Mouse (Mus musculus): Measurements from ENCODE around the gene Tmem98.
A peak's percentile ranks its signal among the peaks of the same experiment; 100 is the strongest.

The Tmem98 gene

DNA sequence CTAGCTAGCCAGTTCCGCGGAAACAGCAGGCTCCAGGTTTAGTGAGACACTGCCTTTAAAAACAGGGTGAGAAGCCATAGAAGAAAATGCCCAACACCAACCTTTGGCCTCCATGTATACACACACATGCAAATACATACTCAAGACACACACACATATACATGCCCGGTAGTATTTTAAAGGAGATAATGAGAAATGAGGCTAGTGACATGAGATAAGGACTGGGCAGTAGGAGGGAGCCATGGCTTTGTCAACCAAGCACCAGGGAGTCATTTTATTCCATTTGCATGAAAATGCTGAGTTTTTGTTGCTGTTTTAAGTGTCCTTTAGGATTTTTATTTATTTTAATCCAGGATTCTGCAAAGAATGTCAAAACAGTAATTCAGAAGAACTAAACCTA, 19.6 kb upstream of the Tmem98 start:
- DNase-seq (ENCODE audit: low read depth, low spot score) = no peak

DNA sequence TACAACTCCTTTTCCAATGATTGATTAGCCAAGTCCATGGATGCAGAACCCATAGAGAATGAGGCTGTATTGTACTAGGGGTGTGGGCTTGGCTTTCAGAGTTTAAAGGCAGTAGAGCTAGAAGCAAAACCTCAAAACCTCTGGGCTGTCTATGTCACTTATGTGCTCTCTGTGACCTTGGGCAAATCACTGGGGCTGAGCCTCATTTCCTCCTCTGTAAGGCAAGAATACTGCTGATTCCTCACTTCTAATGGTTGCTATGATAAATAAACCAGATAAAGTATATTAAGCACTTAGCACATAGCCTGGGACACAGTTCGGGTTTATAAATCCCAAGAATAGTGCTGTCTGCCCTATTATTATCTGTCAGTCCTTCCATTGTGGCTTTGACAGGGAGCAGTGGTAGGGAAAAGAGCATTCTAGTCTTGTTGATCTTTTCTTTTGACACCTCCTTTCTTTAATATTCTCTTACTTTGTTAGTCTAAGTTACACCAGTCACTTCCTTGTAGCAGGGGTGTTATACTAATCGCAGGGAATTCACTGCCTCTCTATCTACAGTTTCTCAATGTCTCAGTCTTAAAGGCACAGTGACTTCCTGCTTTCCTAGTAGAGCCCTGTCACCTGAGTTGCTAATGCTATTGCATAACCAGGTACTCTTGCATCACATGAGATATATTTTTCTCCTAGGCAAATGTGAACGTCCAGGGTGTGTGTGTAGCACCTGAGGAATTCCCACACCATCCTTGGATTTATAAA, 18.1 kb upstream of the Tmem98 start:
- DNase-seq (ENCODE audit: low read depth, low spot score) = no peak

DNA sequence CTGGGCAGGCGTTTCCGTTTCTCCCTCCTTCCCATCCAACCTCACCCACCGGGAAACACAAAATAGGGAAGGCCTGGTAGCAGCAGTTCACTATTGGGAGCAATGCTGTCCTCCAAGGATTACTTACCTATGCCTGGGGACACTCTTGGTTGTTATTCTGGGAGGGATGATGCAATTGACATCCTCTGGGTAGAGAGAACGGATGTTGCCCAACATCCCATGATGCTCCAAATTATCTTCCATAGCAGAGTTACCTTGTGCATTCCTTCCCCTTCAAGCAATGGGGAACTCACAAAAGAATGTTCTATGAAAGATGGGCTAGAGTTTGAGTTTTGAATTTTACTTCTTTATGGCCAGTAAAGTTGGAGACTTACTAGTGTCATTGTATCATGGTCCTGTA, 16.6 kb upstream of the Tmem98 start:
- no peak for DNase-seq (ENCODE audit: low read depth, low spot score)

DNA sequence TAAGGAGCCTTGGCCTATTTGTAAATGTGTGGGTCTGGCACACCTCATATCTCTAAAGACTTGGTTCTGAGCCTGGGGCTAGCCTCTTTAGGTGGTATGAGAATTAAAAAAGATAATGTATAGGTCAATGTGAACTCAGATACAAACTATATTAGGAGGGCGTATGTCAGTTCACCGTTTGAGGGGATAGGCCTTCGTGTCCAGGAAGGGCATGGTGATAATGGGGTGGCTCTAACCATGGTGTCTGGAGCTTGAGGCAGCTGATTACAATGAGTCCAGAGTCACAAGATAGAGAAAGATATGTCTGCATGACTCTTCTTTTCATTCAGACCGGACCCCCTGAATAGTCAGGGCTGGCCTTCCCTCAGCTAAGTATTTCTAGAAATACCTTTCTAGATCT, 15.7 kb upstream of the Tmem98 start:
- no peak for DNase-seq (ENCODE audit: low read depth, low spot score)

DNA sequence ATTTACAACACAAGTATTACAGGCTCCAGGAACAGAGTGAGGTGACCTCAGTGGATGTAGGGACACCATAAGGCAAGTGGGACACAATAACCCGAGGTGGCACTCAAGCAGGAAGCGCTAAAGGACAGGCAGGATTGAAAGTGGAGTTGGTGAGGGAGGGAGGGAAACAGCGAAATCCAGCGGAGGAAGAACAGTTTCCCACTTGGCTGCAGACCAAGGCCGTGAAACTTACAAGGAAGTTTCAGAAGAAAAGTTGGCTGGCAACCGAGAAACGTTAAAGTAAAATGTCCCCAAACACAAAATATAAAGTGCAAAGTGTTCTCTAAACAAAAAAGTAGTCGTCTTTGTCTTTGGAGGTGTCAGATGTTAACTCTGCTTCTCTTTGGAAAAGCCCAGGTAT, 14.5 kb upstream of the Tmem98 start:
- DNase-seq (ENCODE audit: low read depth, low spot score) = no peak

DNA sequence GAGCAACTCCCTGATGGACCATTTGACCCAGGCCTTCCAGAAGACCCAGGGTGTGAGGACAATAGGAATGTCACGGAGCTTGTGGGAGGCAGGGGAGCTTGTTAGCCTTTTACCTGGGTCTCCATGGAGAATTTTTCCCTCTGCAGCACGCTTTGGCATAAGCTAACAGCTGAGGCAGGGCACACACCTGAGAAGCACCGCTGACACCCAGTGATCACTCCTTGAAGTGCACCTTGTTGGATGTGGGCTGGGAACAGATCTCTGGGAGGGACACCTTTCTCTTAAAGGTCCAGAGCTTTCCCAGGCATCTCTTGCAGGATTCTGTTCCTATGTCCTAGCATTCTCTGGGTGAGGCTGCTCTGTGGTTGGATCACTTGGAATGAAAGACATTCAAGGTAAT, 10.0 kb upstream of the Tmem98 start:
- no peak for DNase-seq (ENCODE audit: low read depth, low spot score)

DNA sequence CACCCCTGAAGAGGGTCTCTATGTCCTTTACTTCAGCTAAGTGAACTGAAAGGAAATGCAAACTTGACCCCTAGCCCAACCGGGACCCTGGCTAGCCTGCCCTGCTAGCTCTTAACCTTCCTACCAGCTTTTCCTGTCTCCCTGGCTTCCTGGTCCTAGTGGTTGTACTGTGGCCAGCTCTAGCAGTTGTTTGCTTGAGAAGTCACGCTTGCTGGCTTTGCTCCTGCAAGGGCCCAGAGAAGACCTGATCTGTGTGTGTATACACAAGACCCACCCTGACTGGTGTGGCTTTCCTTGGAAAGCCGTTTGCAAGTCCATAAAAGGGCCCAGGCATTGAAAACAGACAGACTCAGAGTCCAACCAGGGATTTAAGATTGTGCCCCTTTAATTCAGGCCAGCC, 7.3 kb upstream of the Tmem98 start:
- no peak for DNase-seq (ENCODE audit: low read depth, low spot score)

DNA sequence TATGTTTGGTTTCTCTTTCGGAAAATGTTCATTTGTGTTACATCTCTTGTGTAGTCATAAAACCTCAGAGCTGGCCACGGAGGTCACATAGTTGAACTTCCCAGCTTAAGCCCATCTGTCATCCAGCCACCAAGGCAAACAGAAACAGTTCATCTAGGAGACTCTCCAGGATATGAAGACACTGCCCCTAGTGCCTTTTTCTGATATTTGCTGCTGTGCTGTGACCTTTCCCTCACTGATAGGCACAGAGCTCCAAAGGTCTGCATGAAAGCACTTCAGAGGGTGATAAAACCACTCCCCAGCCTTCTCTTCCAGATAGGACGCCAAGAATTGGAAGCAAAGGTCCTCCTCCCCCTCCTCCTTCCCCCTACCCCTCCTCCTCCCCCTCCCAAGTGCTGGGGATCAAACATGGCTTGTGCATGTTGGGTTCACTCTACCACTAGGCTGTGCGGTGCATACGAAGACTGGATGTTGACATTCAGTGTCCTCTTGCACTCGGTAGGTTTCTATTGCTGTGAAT, 1.4 kb upstream of the Tmem98 start:
- peak; percentile 53 for DNase-seq (ENCODE audit: low read depth, low spot score)

DNA sequence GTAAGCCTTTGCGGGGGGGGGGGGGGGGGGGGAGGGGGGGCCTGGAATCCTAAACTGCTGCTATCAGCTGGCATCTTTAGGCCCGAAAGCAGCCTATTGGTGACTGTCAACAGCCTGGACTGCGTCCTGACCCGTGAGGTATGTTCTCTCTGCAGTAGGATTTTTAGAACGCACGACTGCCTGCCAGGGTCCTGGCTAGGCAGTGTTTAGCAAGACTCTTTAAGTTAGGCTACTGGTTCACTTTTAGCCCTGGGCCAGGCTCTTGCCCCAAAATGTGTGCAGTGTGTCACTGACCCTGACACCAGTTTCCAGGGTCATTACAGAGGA, 346 bp upstream of the Tmem98 start:
- peak; percentile 27 for DNase-seq (ENCODE audit: low read depth, low spot score)

DNA sequence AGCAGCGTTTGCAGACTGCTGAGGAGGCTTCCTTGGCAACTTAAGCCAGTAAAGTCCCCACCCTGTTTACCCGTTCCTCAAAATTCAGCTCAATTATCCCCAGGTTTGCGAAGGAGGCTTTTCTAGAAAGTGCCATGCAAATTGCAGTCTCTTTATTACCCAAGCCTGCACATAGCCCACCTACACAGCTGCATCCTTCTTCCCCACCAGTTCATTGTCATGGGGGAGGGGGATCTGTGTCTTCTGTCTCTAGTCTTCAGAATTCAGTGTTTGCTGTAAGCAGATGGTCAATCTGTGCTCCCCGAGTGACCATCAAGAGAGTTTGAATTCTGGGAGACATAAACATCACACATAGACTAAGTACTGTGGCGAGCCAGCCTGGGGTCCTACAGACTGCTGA, 1.2 kb downstream of the Tmem98 start:
- DNase-seq (ENCODE audit: low read depth, low spot score) = no peak

DNA sequence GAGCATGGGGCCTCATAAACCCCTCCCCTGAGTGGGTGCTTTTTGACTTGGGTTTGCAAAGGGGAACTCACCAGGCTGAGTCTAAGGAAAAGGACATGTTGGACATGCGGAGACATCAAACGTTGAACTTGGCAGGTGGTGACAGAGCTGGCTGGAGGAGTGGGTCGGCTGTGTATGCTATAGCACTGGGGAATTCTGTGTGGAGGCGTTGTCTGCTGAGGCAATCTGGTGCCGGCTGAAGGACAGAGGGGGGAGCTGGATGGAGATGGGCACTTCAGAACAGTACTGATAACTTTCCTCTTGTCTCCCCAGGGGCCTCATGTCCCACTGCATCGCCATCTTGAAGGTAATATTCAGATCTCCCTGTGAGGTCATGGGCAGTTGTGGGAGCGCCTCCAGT, 5.4 kb downstream of the Tmem98 start:
- DNase-seq (ENCODE audit: low read depth, low spot score) = no peak

DNA sequence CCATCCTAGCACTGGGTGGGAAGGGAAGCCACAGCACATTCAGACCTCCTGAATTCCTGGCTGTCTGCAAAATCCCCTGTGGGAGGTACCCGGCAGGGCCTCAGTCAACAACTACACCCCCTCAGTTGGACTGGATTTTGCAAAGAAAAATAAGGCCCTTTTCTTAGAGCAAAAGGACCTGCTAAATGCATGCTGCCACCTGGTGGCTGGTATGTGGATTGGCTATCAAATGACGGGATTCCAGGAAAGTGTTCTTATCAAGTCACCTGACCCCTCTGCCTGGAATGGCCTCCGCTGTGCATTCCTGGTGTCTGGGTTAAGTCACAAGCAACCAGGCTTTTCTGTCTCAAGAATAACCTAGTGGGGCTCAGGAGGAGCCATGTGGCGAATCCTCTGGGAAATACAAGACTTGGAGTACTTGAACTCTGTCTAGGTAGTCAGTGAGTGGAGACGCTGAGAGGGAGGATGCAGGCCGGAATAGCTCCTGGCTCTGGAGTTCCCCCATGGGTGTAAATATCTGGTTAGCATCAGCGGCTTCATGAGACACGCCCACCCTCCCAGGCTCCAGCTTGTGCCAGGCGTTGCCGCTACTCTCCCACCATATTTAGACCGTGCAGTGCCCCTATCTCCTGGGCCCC, 8.2 kb downstream of the Tmem98 start:
- peak; percentile 98 for DNase-seq (ENCODE audit: low read depth, low spot score)

DNA sequence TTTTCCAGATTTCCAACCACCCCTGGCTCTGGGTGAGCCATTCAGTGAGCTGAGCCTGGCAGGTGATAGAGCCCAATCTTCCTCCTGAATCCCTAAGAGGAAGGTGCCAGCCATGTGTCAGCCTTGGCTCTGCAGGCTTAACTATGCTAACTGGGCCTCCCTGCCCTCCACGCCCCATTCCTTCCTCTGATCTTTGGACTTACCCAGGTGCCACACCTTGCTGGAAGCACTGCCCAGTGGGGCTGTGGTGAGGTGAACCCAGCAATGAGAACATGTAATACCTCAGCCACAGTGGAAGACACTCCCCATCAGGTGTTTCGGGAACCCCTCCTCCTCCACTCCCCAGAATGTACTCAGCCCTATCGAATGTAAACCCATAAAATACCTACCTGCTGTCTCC, 10.1 kb downstream of the Tmem98 start:
- DNase-seq (ENCODE audit: low read depth, low spot score) = no peak

DNA sequence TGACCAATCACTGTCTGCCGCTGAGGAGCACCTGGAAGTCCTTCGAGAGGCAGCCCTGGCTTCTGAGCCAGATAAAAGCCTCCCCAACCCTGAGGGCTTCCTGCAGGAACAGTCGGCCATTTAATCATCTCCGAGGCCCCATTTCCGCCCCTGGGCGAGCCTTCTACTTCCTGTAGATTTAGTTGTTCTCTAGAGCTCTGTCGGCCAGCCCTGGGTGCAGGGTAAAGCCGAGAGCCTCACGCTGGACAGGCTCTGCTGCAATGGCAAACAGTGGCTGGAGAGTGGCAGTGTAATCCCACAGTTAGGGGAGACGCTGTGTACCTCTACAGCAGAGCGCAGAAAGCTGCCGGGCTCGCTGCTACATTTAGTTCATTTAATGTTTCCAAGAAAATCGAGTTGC, 11.3 kb downstream of the Tmem98 start:
- DNase-seq (ENCODE audit: low read depth, low spot score) = peak; percentile 51

DNA sequence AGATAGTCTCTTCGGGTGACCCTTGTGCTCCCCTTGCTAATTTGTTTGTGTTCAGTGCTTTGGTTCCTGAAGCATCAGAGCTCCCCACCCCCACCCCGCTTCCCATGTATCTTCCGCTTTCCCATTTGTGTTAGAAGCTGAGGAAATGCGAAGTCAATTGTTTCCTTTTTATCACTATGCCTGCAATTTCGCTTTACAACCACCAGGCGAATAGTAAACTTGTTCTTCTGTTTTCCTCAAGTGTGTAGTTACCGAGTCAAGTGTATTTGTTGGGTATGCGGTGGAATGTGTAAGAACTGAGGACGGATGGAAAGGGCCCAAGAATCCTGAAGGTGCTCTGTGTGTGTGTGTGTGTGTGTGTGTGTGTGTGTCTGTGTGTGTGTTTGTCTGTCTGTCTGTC, 11.8 kb downstream of the Tmem98 start:
- DNase-seq (ENCODE audit: low read depth, low spot score) = peak; percentile 75

DNA sequence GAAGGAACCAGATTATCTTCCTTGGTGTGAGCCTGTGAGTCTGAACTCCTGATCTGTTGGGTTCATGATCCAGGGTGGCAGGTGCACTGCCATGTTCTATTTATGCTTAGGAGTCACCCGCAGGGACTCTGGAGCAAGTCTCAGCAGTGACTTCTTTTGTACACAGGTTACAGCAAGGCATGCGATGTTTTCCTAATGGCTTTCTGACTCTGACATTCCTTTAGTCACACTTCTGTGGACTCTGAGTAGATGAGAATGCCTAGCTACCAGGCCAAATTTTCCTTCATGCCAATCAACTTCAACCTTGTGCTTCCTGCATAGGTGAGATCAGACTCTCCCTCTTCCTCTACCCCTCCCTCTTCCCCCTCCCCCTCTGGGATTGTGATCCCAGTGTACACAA, 25.4 kb downstream of the Tmem98 start:
- DNase-seq (ENCODE audit: low read depth, low spot score) = no peak

DNA sequence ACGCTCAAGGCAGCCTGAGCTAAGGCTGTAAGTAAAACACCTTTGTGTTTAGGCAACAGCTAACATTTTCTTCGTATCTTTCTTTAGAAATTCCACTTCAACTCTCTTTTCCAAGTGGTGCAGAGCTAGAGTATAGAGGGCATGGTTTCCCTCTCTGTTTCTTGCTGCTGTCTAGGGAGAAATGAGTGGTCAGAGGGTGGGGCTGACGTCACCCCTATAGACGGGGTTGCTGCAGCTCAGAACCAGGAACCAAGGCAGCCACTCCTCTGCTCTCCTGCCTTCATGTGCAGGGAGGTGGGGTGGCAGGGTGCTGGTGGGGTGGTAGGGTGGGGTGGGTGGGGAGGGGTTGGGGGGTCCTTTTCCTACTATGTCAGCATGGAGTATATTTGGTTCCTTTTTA, 25.9 kb downstream of the Tmem98 start:
- no peak for DNase-seq (ENCODE audit: low read depth, low spot score)

DNA sequence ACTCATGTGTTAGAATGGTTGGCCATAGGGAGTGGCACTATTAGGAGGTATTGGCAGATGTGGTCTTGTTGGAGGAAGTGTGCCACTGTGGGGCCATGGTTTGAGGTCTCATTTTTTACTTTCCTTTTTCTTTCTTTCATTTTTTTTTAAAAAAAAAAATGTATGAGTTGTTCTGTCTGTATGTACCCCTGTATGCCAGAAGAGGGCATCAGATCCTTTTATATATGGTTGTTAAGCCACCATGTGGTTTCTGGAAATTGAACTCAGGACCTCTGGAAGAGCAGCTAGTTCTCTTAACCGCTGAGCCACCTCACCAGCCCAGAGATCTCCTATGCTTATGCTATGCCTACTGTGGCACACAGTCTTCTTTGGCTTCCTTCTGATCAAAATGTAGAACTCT, 28.7 kb downstream of the Tmem98 start:
- DNase-seq (ENCODE audit: low read depth, low spot score) = no peak

DNA sequence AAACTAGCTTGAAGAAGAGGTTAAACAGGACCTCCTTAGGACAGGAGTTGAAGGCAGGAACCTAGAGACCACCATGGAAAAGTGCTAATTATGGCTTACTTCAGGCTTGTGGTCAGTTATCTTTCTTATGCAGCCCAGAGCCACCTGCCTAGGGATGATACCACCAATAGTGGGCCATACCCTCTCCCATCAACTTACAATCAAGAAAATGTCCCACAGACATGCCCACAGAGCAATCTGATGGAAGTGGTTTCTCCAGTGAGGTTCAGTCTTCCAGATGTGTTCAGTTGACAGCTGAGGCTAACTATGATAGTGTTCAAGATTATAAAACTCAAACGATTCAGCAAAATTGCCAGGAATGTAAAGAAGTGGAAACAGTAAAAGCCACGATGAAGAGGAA, 33.5 kb downstream of the Tmem98 start:
- DNase-seq (ENCODE audit: low read depth, low spot score) = no peak

DNA sequence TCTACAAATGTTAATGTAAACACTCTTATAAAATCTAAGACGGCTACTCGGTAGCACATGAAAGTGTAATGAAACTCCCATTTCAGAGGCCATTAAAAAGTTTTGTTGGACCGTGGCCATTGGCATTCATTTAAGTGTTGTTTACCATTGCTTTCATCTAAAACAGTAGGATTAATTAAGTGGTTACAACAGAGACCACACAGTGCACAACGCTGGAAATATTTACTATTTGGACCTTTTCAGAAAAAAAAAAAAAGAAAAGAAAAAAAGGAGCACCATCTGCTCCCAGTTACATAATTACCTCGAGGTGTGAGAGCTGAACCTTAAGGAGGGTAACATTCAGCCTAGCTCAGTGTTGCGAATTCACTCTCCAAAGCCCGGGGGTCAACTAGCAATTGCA, 35.5 kb downstream of the Tmem98 start:
- DNase-seq (ENCODE audit: low read depth, low spot score) = no peak

DNA sequence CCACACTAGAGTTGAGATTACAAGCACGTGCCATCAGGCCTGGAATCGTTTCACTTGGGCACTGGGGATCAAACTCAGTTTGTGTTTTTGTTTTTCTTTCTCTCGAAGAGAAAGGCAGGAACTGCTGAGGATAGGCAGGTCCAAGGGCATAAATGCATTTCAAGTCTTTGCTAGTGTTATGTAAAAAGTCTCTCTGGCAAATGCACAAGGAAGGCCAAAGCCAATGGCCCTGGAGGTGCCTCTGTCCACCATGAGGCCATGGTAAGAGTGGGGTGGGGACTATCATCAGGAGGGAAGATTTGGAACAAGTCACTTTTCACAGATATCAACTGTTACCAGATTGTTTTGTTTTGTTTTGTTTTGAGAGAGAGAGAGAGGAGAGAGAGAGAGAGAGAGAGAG, 36.1 kb downstream of the Tmem98 start:
- no peak for DNase-seq (ENCODE audit: low read depth, low spot score)

DNA sequence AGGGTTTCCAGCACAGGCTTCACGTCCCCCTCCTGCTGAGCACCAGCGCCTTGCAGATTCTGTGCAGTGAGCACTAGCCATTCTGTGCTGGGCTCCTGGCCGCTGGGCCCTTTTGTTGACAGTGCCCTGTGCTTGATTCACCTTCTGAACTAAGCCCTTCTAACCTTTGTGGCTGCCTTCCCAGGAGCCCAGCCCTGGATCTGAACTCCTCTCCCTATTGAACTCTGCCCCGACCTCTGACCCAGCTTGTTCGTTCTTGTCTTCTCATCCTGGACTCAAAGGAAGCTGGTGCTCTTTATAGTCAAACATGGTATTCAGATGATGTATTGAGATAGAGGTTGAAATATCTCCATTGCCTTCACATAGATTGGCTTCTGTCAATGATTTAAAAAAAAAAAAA, 38.2 kb downstream of the Tmem98 start:
- no peak for DNase-seq (ENCODE audit: low read depth, low spot score)

DNA sequence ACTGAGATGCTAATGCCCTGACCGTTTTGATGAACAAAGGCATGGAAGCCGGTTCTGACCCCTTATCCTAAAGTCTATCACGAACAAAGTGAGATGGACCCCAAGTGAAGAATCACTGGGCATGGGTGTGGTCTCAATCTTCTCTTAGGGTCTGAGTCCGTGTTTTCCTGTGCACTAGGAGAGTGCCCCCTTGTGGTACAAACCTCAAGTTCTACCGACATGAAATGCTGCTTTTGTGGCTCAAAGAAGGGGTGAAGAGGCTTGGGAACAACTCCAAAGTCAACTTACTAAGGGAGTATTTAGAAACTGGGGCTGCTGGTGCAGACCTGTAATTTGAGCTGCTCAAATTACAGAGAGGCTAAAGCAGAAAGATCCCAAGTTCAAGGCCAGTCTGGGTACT, 41.9 kb downstream of the Tmem98 start:
- DNase-seq (ENCODE audit: low read depth, low spot score) = peak; percentile 77

DNA sequence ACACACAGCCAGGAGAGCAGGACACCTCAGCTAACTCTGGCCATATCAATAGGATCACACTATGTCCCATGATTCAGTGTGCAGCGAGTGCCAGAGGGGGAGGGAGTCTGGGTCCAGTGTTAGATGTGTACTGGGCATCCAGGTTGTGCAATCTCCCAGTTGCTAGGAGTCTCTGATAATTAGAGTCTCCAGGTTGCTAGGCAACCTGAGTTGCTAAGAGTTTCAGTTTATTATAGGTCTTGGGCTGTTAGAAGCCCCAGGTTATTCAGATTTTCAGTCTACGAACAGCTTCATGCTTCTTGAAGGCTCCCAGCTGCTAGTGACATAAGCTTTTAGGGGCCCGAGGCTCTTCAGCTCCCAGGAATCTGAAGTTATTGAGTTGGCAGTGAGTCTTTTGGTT, 43.0 kb downstream of the Tmem98 start:
- no peak for DNase-seq (ENCODE audit: low read depth, low spot score)
